Mouse (Mus musculus) lung, embryonic 16.5 days (tissue): ENCODE measurements around the gene Foxn2. TPM values are rescaled to one million over a fixed set of nuclear protein-coding genes. Genes with fewer than 3 reads are reported as not detected.
"Not testable (repeated sequence)": the region's sequence is repeated elsewhere in the genome, so short reads cannot be mapped to it uniquely, and the experiment has no call there.

Experiments
- ATAC-seq: fragments of 200-750 bp; cut with Nextera tagmentation; 2 replicates; pipeline ENCODE4 v1.8.0; 2017; ENCODE audit warnings: low read depth, mild to moderate bottlenecking, moderate library complexity
- H3K27ac ChIP-seq: fragments of 300-500 bp; sonication (generic); 2 replicates; pipeline ENCODE4 v1.5.1; 2014; ENCODE audit warnings: mild to moderate bottlenecking, control low read depth, low read length
- H3K27me3 ChIP-seq: fragments of 300-500 bp; sonication (generic); 2 replicates; pipeline ENCODE4 v1.6.1; 2014; ENCODE audit warnings: low read depth, low read length, mixed read lengths; ENCODE audit not compliant: control insufficient read depth, insufficient read depth
- H3K36me3 ChIP-seq: fragments of 300-500 bp; sonication (generic); 2 replicates; pipeline ENCODE4 v1.6.1; 2014; ENCODE audit warnings: low read length; ENCODE audit not compliant: control insufficient read depth, insufficient read depth
- H3K4me1 ChIP-seq: fragments of 300-500 bp; sonication (generic); replicated peaks from 2 replicates; pipeline ENCODE4 v1.6.1; 2014; ENCODE audit warnings: low read length, mixed read lengths; ENCODE audit not compliant: control insufficient read depth, insufficient read depth
- H3K4me2 ChIP-seq: fragments of 300-500 bp; sonication (generic); 2 replicates; pipeline ENCODE4 v1.6.1; 2014; ENCODE audit warnings: low read depth, low read length, control low read depth
- H3K4me3 ChIP-seq: fragments of 300-500 bp; sonication (generic); 2 replicates; pipeline ENCODE4 v1.5.1; 2014; ENCODE audit warnings: mild to moderate bottlenecking, low read length, control low read depth
- H3K9ac ChIP-seq: fragments of 300-500 bp; sonication (generic); 2 replicates; pipeline ENCODE4 v1.6.1; 2014; ENCODE audit warnings: low read length, control low read depth
- H3K9me3 ChIP-seq: fragments of 300-500 bp; sonication (generic); 2 replicates; pipeline ENCODE4 v1.6.1; 2016; ENCODE audit warnings: low read length; ENCODE audit not compliant: control insufficient read depth
- WGBS: fragments of 180-500 bp; shearing (Covaris S2); extraction: QIAGEN DNeasy Blood & Tissue Kit; methylation state at CpG from one replicate; pipeline ENCODE4 v1.1.7; 2014; 5-methylcytosine and 5-hydroxymethylcytosine counted together
- polyA plus RNA-seq: library from polyadenylated mRNA; unstranded; fragments of >200 nt; fragmentation: Nextera tagmentation; extraction: Ambion mirVana; gene quantifications from 2 replicates; pipeline ENCODE4 v1.2.1, GENCODE M21; 2015

Foxn2 gene
- polyA plus RNA-seq, 1 experiment from 2014 or later = 21.5 TPM

DNA sequence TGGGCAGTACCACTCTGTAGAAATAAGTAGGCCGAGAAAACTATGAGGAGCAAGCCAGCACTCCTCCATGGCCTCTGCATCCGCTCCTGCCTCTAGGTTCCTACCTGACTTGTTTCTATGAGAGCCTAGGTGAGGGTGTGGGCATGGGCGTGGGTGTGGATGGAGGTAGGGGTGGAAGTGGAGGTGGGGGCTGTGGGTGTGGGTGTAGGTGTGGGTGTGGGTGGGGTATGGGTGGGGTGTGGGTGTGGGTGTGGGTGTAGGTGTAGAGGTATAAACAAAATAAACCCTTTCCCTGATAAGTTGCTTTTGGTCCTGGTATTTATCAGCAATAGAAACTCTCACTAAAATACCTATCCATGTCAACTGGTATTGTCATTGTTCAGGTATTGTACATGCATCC lies 30.8 kb upstream of the Foxn2 start:
- H3K36me3 ChIP-seq = no peaks in the 10 kb centered on the region
- ATAC-seq = no peak

DNA sequence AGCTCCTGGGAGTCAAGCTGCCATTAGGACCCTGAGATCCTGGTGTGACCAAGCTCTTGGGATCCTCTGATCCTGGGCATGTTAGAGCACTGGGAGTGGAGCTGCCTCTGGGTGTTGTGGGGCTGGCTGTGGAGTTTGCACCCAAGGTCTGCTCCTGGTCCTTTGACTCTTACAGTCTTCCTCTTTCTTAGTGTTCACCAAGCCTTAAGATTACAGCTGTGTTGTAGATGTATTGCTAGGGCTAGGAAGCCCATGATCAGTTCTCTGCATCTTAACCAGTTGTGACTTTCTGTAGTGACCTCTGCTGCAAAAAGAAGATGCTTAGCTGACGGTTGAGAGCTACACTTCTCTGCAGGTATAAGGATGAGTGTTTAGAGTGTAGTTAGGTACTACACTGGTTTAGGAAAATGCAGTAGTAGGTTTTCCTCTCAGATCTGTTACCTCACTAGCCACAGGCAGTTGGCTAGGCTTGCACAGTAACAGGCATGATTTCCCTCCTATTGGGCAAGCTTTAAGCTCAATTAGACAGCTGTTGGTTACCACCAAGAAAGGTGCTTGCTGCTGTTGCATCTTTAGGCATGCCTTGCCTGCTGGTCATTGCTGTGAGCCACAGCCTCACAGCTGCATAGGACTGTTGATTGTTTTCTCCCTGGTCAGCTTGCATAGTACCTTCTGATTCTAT lies 27.2 kb upstream of the Foxn2 start:
- Histone ChIP-seq H3K4me3 (no peak overlapping the region), H3K4me1 (no peaks in the 10 kb centered on the region), H3K27me3 (no peaks in the 10 kb centered on the region), H3K4me2 (no peak overlapping the region), H3K36me3 (no peaks in the 10 kb centered on the region), H3K27ac (no peak overlapping the region), H3K9me3 (no peaks in the 10 kb centered on the region), H3K9ac (no peak overlapping the region)
- no peak for ATAC-seq
- WGBS = 82% methylated on average over 1 of the region's 1 CpGs

More for the DNA sequence above, 30.8 kb upstream of the Foxn2 start:
- Histone ChIP-seq H3K4me2 (no peak overlapping the region), H3K27ac (no peak overlapping the region), H3K9ac (no peak overlapping the region), H3K27me3 (no peaks in the 10 kb centered on the region), H3K4me3 (no peak overlapping the region), H3K9me3 (no peaks in the 10 kb centered on the region), H3K4me1 (no peaks in the 10 kb centered on the region)
- 70% methylated on average over 3 of the region's 3 CpGs for WGBS

GRCm38 (mm10) chr17:88420426-88420825 lies 20.1 kb upstream of the Foxn2 start:
- WGBS = 81% methylated on average over 4 of the region's 4 CpGs
- Histone ChIP-seq H3K9me3 (no peaks in the 10 kb centered on the region), H3K9ac (no peak overlapping the region), H3K4me1 (no peaks in the 10 kb centered on the region), H3K4me2 (no peak overlapping the region), H3K36me3 (no peaks in the 10 kb centered on the region), H3K27me3 (no peaks in the 10 kb centered on the region), H3K4me3 (no peak overlapping the region), H3K27ac (no peak overlapping the region)
- ATAC-seq = no peak

- Histone ChIP-seq H3K9me3 (no peaks in the 10 kb centered on the region), H3K4me3 (no peak overlapping the region), H3K27me3 (no peaks in the 10 kb centered on the region), H3K9ac (no peak overlapping the region), H3K27ac (no peak overlapping the region), H3K36me3 (no peaks in the 10 kb centered on the region), H3K4me1 (no peaks in the 10 kb centered on the region), H3K4me2 (no peak overlapping the region)
- WGBS = 77% methylated on average over 6 of the region's 6 CpGs
- ATAC-seq = no peak
Measured at GRCm38 (mm10) chr17:88421246-88421645, 19.3 kb upstream of the Foxn2 start.

DNA sequence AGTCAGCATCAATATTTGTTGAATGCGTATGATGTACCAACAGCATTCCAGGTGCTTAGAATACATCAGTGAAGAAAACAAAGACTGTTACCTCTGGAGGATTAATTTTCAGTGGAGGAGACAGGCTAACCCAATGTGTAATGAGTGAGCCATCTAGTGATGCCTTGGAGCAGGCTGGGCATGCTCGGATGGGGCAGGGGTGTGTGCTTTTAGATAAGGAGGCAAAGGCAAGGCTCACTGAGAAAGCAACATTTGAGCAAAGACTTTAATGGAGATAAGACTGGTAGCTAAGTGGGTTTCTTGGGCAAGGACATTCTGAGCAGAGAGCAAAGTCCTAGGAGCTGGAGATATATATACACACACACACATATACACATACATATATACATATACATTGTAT lies 9.8 kb upstream of the Foxn2 start:
- no peaks in the 10 kb centered on the region for H3K9me3 ChIP-seq
- no peaks in the 10 kb centered on the region for H3K4me1 ChIP-seq
- no peak overlapping the region for H3K4me3 ChIP-seq
- H3K27ac ChIP-seq = no peak overlapping the region
- H3K36me3 ChIP-seq = no peaks in the 10 kb centered on the region
- WGBS = 73% methylated on average over 2 of the region's 2 CpGs
- no peak overlapping the region for H3K4me2 ChIP-seq
- no peaks in the 10 kb centered on the region for H3K27me3 ChIP-seq
- no peak overlapping the region for H3K9ac ChIP-seq
- ATAC-seq = no peak

DNA sequence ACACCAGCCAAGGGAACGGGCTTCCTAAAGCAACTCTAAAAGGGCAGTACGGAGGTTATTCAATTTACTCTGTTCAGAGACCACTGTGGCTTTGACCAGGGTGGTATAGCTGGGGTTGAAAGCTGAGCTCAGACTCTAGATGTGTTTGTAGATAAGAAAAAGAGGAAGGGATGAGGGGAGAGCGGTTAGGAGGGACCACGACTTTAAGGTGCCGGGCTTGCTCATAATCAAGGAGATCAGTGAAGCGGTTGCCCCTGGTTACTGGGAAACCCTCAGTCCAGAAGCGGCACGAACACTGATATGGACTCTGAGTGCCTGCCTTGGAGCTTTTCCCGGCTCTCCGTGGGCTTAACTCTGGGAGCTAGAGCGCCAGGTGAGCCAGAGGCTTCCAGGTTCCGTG lies 9.0 kb upstream of the Foxn2 start:
- Histone ChIP-seq H3K9me3 (no peaks in the 10 kb centered on the region), H3K27ac (no peak overlapping the region), H3K4me3 (no peak overlapping the region), H3K36me3 (no peaks in the 10 kb centered on the region), H3K9ac (no peak overlapping the region), H3K4me1 (no peaks in the 10 kb centered on the region), H3K4me2 (no peak overlapping the region), H3K27me3 (no peaks in the 10 kb centered on the region)
- WGBS = 70% methylated on average over 12 of the region's 12 CpGs
- ATAC-seq = no peak

DNA sequence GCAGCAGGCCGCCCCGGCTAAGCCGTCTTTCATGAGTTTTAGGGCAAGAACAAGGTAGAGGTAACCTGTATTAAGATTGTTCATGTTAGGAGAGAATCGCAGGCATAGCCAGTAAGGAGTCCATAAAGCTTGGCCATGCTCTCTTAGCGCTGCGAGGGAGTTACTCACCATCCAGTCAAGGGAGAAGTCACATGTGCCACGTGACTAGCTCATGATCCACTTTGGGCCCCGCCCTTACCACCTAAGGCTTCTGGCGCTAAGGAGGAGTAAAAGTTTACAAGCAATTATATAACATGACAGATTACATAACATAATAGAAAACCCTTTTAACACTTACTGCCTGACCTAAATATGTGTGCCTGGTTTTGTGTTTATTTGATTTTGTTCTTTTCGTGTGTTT lies 8.5 kb upstream of the Foxn2 start:
- Histone ChIP-seq H3K9me3 (no peaks in the 10 kb centered on the region), H3K4me2 (no peak overlapping the region), H3K4me3 (no peak overlapping the region), H3K9ac (no peak overlapping the region), H3K4me1 (no peaks in the 10 kb centered on the region), H3K27me3 (no peaks in the 10 kb centered on the region), H3K27ac (no peak overlapping the region), H3K36me3 (no peaks in the 10 kb centered on the region)
- ATAC-seq = no peak
- whole genome bisulfite sequencing = 75% methylated on average over 10 of the region's 10 CpGs

GRCm38 (mm10) chr17:88435322-88435721 lies 5.2 kb upstream of the Foxn2 start:
- no peak for ATAC-seq
- Histone ChIP-seq H3K27ac (no peak overlapping the region), H3K36me3 (no peaks in the 10 kb centered on the region), H3K9ac (no peak overlapping the region), H3K27me3 (no peaks in the 10 kb centered on the region), H3K4me1 (no peaks in the 10 kb centered on the region), H3K4me2 (no peak overlapping the region), H3K9me3 (no peaks in the 10 kb centered on the region), H3K4me3 (no peak overlapping the region)
- 57% methylated on average over 10 of the region's 10 CpGs for WGBS

DNA sequence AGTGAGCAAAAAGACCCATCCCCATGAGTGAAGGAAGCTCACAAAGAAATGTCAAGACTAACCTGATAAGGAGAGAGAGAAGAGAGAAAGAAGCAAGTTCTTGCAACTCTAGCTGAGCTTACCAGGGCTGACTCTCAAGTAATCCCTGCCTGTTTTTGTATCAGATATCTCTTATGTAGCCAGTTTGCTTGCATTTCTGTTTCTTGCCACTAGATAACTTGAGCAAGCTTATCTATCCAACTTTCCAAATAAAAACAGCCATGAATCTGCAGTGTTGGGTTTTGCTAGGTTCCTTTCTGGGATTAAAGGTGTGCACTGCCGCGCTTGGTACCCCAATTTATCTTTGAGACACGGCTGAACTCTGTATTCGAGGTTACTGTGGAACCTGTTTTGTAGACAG lies 4.2 kb upstream of the Foxn2 start:
- no peaks in the 10 kb centered on the region for H3K9me3 ChIP-seq
- ATAC-seq = no peak
- H3K27ac ChIP-seq = no peak overlapping the region
- H3K4me1 ChIP-seq = no peaks in the 10 kb centered on the region
- no peak overlapping the region for H3K4me3 ChIP-seq
- H3K9ac ChIP-seq = no peak overlapping the region
- WGBS = 88% methylated on average over 4 of the region's 4 CpGs
- no peak overlapping the region for H3K4me2 ChIP-seq
- H3K36me3 ChIP-seq = no peaks in the 10 kb centered on the region
- H3K27me3 ChIP-seq = no peaks in the 10 kb centered on the region

DNA sequence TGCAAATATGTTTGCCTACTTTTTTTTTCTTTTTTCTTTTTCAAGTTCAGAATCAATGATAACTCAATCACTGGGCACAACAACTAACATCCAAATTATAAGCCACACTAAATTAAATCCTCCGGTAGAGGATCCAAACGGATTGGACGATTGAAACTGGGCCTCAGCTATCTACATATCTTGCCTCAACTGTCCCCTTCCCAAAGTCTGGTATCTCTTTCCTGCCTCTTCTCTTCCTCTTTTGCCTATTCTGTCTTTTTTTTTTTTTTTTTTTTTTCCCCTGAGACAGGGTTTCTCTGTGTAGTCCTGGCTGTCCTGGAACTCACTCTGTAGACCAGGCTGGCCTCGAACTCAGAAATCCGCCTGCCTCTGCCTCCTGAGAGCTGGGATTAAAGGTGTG lies 3.8 kb upstream of the Foxn2 start:
- H3K27ac ChIP-seq, H3K4me2 ChIP-seq, H3K4me3 ChIP-seq, H3K9ac ChIP-seq, H3K36me3 ChIP-seq, H3K4me1 ChIP-seq, H3K27me3 ChIP-seq, H3K9me3 ChIP-seq, ATAC-seq: not testable (repeated sequence)
- WGBS = 88% methylated on average over 5 of the region's 5 CpGs
